Mouse (Mus musculus) hindbrain, embryonic 16.5 days (tissue): Measurements from ENCODE around the gene 1700066M21Rik. TPM values are rescaled to one million over a fixed set of nuclear protein-coding genes. Genes with fewer than 3 reads are reported as not detected.

Source experiments
- ATAC-seq: fragments of 200-750 bp; cut with Nextera tagmentation; 2 replicates; pipeline ENCODE4 v1.8.0; 2017; ENCODE audit warnings: moderate TSS enrichment, moderate library complexity
- H3K27ac ChIP-seq: fragments of 300-500 bp; sonication (generic); 2 replicates; pipeline ENCODE4 v1.5.1; 2014; ENCODE audit warnings: low read depth, mild to moderate bottlenecking, control low read depth, low read length, moderate library complexity
- H3K27me3 ChIP-seq: fragments of 300-500 bp; sonication (generic); replicated peaks from 2 replicates; pipeline ENCODE4 v1.6.1; 2014; ENCODE audit warnings: low read length; ENCODE audit not compliant: control insufficient read depth, insufficient read depth
- H3K36me3 ChIP-seq: fragments of 300-500 bp; sonication (generic); 2 replicates; pipeline ENCODE4 v1.6.1; 2014; ENCODE audit warnings: mild to moderate bottlenecking, low read length, moderate library complexity, mixed read lengths; ENCODE audit not compliant: control insufficient read depth, insufficient read depth
- H3K4me1 ChIP-seq: fragments of 300-500 bp; sonication (generic); 2 replicates; pipeline ENCODE4 v1.6.1; 2014; ENCODE audit warnings: low read depth, low read length; ENCODE audit not compliant: control insufficient read depth, insufficient read depth
- H3K4me2 ChIP-seq: fragments of 300-500 bp; sonication (generic); 2 replicates; pipeline ENCODE4 v1.6.1; 2014; ENCODE audit warnings: mild to moderate bottlenecking, low read length, control low read depth, moderate library complexity
- H3K4me3 ChIP-seq: fragments of 300-500 bp; sonication (generic); 2 replicates; pipeline ENCODE4 v1.5.1; 2014; ENCODE audit warnings: mild to moderate bottlenecking, low read length, control low read depth, moderate library complexity
- H3K9ac ChIP-seq: fragments of 300-500 bp; sonication (generic); 2 replicates; pipeline ENCODE4 v1.6.1; 2014; ENCODE audit warnings: low read depth, mild to moderate bottlenecking, control low read depth, low read length, moderate library complexity
- H3K9me3 ChIP-seq: fragments of 300-500 bp; sonication (generic); 2 replicates; pipeline ENCODE4 v1.6.1; 2014; ENCODE audit warnings: mild to moderate bottlenecking, low read length, moderate library complexity; ENCODE audit not compliant: control insufficient read depth
- WGBS: fragments of 180-500 bp; shearing (Covaris S2); extraction: QIAGEN DNeasy Blood & Tissue Kit; methylation state at CpG from one replicate; pipeline ENCODE4 v1.1.7; 2014; 5-methylcytosine and 5-hydroxymethylcytosine counted together
- polyA plus RNA-seq: library from polyadenylated mRNA; unstranded; fragments of >200 nt; fragmentation: Nextera tagmentation; extraction: Ambion mirVana; gene quantifications from 2 replicates; pipeline ENCODE4 v1.2.1, GENCODE M21; 2015

1700066M21Rik gene
- polyA plus RNA-seq, 1 experiment from 2014 or later: 24.3 TPM

GRCm38 (mm10) chr1:57408994-57409393 is 31.6 kb downstream of the 1700066M21Rik start:
- no peak overlapping the region for H3K9ac ChIP-seq

GRCm38 (mm10) chr1:57413397-57413796 is 36.0 kb downstream of the 1700066M21Rik start:
- no peaks in the 10 kb centered on the region for H3K9me3 ChIP-seq
- H3K27me3 ChIP-seq: no peaks in the 10 kb centered on the region
- no peak overlapping the region for H3K4me2 ChIP-seq
- peaks cover 9% of the 10 kb centered on the region for H3K4me1 ChIP-seq
- WGBS: 90% methylated on average over 2 of the region's 2 CpGs
- H3K9ac ChIP-seq: no peak overlapping the region
- H3K27ac ChIP-seq: no peak overlapping the region
- H3K4me3 ChIP-seq: no peak overlapping the region
- peaks cover 19% of the 10 kb centered on the region for H3K36me3 ChIP-seq
- ATAC-seq: no peak

More at GRCm38 (mm10) chr1:57408994-57409393, 31.6 kb downstream of the 1700066M21Rik start:
- H3K9me3 ChIP-seq: no peaks in the 10 kb centered on the region
- H3K4me3 ChIP-seq: no peak overlapping the region
- H3K27ac ChIP-seq: no peak overlapping the region
- 89% methylated on average over 2 of the region's 2 CpGs for WGBS
- peaks cover 28% of the 10 kb centered on the region for H3K4me1 ChIP-seq
- H3K27me3 ChIP-seq: no peaks in the 10 kb centered on the region
- H3K36me3 ChIP-seq: peaks cover 11% of the 10 kb centered on the region
- peak overlapping the region; percentile 15 for H3K4me2 ChIP-seq
- no peak for ATAC-seq

- 0% methylated on average over 1 of the region's 1 CpGs for WGBS
- ATAC-seq: peak; percentile 83
- H3K9ac ChIP-seq: no peak overlapping the region
Observed at GRCm38 (mm10) chr1:57423696-57424095, 46.3 kb downstream of the 1700066M21Rik start.

GRCm38 (mm10) chr1:57428368-57429308 is 51.2 kb downstream of the 1700066M21Rik start:
- WGBS: 38% methylated on average over 16 of the region's 16 CpGs
- ATAC-seq: peak; percentile 90
- Histone ChIP-seq H3K9ac (peak overlapping the region; percentile 32; the same call in 1 of the 2 replicates), H3K9me3 (no peaks in the 10 kb centered on the region), H3K4me3 (peak overlapping the region; percentile 24), H3K27me3 (no peaks in the 10 kb centered on the region; the same call in 1 of the 2 replicates), H3K27ac (peak overlapping the region; percentile 9; the same call in 1 of the 2 replicates), H3K4me1 (peaks cover 2% of the 10 kb centered on the region; the same call in 1 of the 2 replicates), H3K36me3 (no peaks in the 10 kb centered on the region), H3K4me2 (peak overlapping the region; percentile 51)

More at GRCm38 (mm10) chr1:57423696-57424095, 46.3 kb downstream of the 1700066M21Rik start:
- Histone ChIP-seq H3K36me3 (no peaks in the 10 kb centered on the region), H3K27me3 (no peaks in the 10 kb centered on the region), H3K4me3 (no peak overlapping the region), H3K27ac (no peak overlapping the region), H3K9me3 (no peaks in the 10 kb centered on the region), H3K4me1 (no peaks in the 10 kb centered on the region), H3K4me2 (no peak overlapping the region)

DNA sequence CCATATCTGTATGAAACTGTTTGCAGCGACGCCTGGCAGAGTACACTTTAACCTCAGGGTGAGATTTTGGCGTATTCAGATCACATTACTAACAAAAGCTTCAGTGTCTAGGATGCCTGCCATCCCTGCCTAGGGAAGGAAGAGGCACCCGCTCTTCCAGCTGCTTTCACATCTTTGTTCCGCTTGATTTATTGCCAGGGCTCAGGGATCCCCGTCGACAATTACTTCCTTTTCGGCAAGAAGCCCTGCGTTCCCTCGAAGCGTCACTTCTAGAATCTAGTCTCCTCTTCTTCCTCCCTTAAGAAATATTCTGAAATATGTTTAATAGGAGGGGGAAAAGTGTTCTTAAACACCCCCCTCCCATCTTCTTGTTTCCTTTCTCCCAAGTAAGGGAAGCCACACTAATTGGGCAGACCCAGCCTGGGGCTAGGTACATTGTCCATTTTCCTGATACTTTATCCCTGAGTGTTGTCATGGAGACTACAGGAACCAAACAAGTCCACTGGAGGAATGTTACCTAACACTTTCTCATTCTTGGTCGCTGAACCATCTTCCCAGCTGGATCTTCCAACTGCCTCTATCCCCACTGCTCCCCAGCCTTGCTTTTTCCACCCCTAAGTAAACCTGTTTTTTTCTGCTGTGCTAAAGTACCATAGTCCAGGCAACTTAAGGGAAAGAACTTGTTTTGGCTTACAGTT is 52.5 kb downstream of the 1700066M21Rik start:
- Histone ChIP-seq H3K9me3 (no peaks in the 10 kb centered on the region), H3K4me1 (peaks cover 2% of the 10 kb centered on the region; the same call in 1 of the 2 replicates), H3K4me2 (peak overlapping the region; percentile 41), H3K27ac (no peak overlapping the region), H3K36me3 (no peaks in the 10 kb centered on the region), H3K27me3 (no peaks in the 10 kb centered on the region; the same call in 1 of the 2 replicates), H3K9ac (no peak overlapping the region), H3K4me3 (no peak overlapping the region)
- WGBS: 2% methylated on average over 12 of the region's 12 CpGs
- peak; percentile 60 for ATAC-seq

GRCm38 (mm10) chr1:57433141-57433540 is 55.7 kb downstream of the 1700066M21Rik start:
- H3K9ac ChIP-seq: no peak overlapping the region
- H3K4me1 ChIP-seq: peaks cover 5% of the 10 kb centered on the region; the same call in 1 of the 2 replicates
- no peaks in the 10 kb centered on the region; the same call in 1 of the 2 replicates for H3K27me3 ChIP-seq
- WGBS: 92% methylated on average over 7 of the region's 7 CpGs
- ATAC-seq: no peak
- no peaks in the 10 kb centered on the region for H3K36me3 ChIP-seq
- no peak overlapping the region for H3K4me2 ChIP-seq
- no peak overlapping the region for H3K27ac ChIP-seq
- H3K4me3 ChIP-seq: no peak overlapping the region
- no peaks in the 10 kb centered on the region for H3K9me3 ChIP-seq

Other genes starting within 250 kb of the 1700066M21Rik start
- 15.8 and 16.6 TPM in 2 replicates for gene Maip1, start 28.7 kb downstream of the 1700066M21Rik start, polyA plus RNA-seq
- 25.7 and 28.7 TPM in 2 replicates for gene Tyw5, start 29.5 kb downstream of the 1700066M21Rik start, polyA plus RNA-seq